Mouse (Mus musculus) midbrain, embryonic 14.5 days (tissue): ENCODE measurements at regions not wholly inside any gene's neighbourhood (a gene's known extent, or its start where the extent isn't known, plus 50 kb on each side); places are given as distances from the start of the nearest gene placed in this dataset.

Experiments used
- ATAC-seq: fragments of 200-750 bp; cut with Nextera tagmentation; 2 replicates; pipeline ENCODE4 v1.8.0; 2017; ENCODE audit warnings: moderate number of reproducible peaks, moderate library complexity; ENCODE audit not compliant: low FRiP score, low TSS enrichment
- DNase-seq: peaks from one replicate; pipeline ENCODE4 v3.0.0-alpha.2; 2015
- H3K27ac ChIP-seq: fragments of 300-500 bp; sonication (generic); replicated peaks from 2 replicates; pipeline ENCODE4 v1.5.1; 2014; ENCODE audit warnings: mild to moderate bottlenecking, low read depth, low read length, moderate library complexity
- H3K27me3 ChIP-seq: fragments of 300-500 bp; sonication (generic); 2 replicates; pipeline ENCODE4 v1.6.1; 2014; ENCODE audit warnings: low read length, control low read depth, mixed read lengths; ENCODE audit not compliant: control insufficient read depth, insufficient read depth
- H3K36me3 ChIP-seq: fragments of 300-500 bp; sonication (generic); 2 replicates; pipeline ENCODE4 v1.6.1; 2014; ENCODE audit warnings: low read length, control low read depth; ENCODE audit not compliant: control insufficient read depth, insufficient read depth
- H3K4me1 ChIP-seq: fragments of 300-500 bp; sonication (generic); 2 replicates; pipeline ENCODE4 v1.6.1; 2014; ENCODE audit warnings: mild to moderate bottlenecking, antibody characterized with exemption, low read length, control low read depth; ENCODE audit not compliant: control insufficient read depth, insufficient read depth
- H3K4me2 ChIP-seq: fragments of 300-500 bp; sonication (generic); 2 replicates; pipeline ENCODE4 v1.6.1; 2014; ENCODE audit warnings: mild to moderate bottlenecking, low read length, moderate library complexity
- H3K4me3 ChIP-seq: fragments of 300-500 bp; sonication (generic); replicated peaks from 2 replicates; pipeline ENCODE4 v1.5.1; 2014; ENCODE audit warnings: low read depth, low read length
- H3K9ac ChIP-seq: fragments of 300-500 bp; sonication (generic); replicated peaks from 2 replicates; pipeline ENCODE4 v1.6.1; 2014; ENCODE audit warnings: mild to moderate bottlenecking, low read length, moderate library complexity
- H3K9me3 ChIP-seq: fragments of 300-500 bp; sonication (generic); 2 replicates; pipeline ENCODE4 v1.6.1; 2016; ENCODE audit warnings: low read length, control low read depth, mixed read lengths; ENCODE audit not compliant: control insufficient read depth
- WGBS: fragments of 180-500 bp; shearing (Covaris S2); extraction: QIAGEN DNeasy Blood & Tissue Kit; methylation state at CpG from one replicate; pipeline ENCODE4 v1.1.7; 2014; 5-methylcytosine and 5-hydroxymethylcytosine counted together

- Histone ChIP-seq H3K9me3 (no peaks in the 10 kb centered on the region), H3K27me3 (no peaks in the 10 kb centered on the region), H3K36me3 (no peaks in the 10 kb centered on the region), H3K9ac (no peak overlapping the region), H3K4me3 (no peak overlapping the region), H3K4me2 (no peak overlapping the region), H3K27ac (no peak overlapping the region), H3K4me1 (no peaks in the 10 kb centered on the region)
- ATAC-seq = no peak
- peak; percentile 15 for DNase-seq
- 40% methylated on average over 10 of the region's 10 CpGs for WGBS
These were observed 359.3 kb upstream of the Tle4 start for GRCm38 (mm10) chr19:14957154-14957553.

GRCm38 (mm10) chr19:14956392-14956791 lies 358.5 kb upstream of the Tle4 start:
- Histone ChIP-seq H3K4me3 (no peak overlapping the region), H3K9me3 (no peaks in the 10 kb centered on the region), H3K36me3 (no peaks in the 10 kb centered on the region), H3K27me3 (no peaks in the 10 kb centered on the region), H3K4me1 (no peaks in the 10 kb centered on the region), H3K27ac (no peak overlapping the region), H3K4me2 (no peak overlapping the region), H3K9ac (no peak overlapping the region)
- DNase-seq (peak; percentile 24), ATAC-seq (no peak)
- 3% methylated on average over 3 of the region's 3 CpGs for WGBS

GRCm38 (mm10) chr19:14955969-14956368 lies 358.1 kb upstream of the Tle4 start:
- DNase-seq = no peak
- no peak for ATAC-seq

GRCm38 (mm10) chr19:14940207-14940952 lies 342.5 kb upstream of the Tle4 start:
- H3K9me3 ChIP-seq = no peaks in the 10 kb centered on the region
- no peak overlapping the region for H3K9ac ChIP-seq
- H3K4me3 ChIP-seq = no peak overlapping the region
- no peaks in the 10 kb centered on the region for H3K27me3 ChIP-seq
- H3K4me1 ChIP-seq = no peaks in the 10 kb centered on the region
- DNase-seq = peak; percentile 56
- H3K27ac ChIP-seq = no peak overlapping the region
- ATAC-seq = no peak
- H3K4me2 ChIP-seq = no peak overlapping the region
- H3K36me3 ChIP-seq = no peaks in the 10 kb centered on the region
- 36% methylated on average over 9 of the region's 9 CpGs for WGBS

More at GRCm38 (mm10) chr19:14955969-14956368, 358.1 kb upstream of the Tle4 start:
- no peak overlapping the region for H3K9ac ChIP-seq
- no peak overlapping the region for H3K4me3 ChIP-seq
- H3K9me3 ChIP-seq = no peaks in the 10 kb centered on the region
- H3K27ac ChIP-seq = no peak overlapping the region
- H3K4me2 ChIP-seq = no peak overlapping the region
- H3K27me3 ChIP-seq = no peaks in the 10 kb centered on the region
- H3K36me3 ChIP-seq = no peaks in the 10 kb centered on the region
- WGBS = 11% methylated on average over 3 of the region's 3 CpGs
- H3K4me1 ChIP-seq = no peaks in the 10 kb centered on the region

GRCm38 (mm10) chr19:14922238-14922637 lies 324.4 kb upstream of the Tle4 start:
- DNase-seq (no peak), ATAC-seq (no peak)
- Histone ChIP-seq H3K4me3 (no peak overlapping the region), H3K9ac (no peak overlapping the region), H3K4me1 (no peaks in the 10 kb centered on the region), H3K27me3 (no peaks in the 10 kb centered on the region), H3K4me2 (no peak overlapping the region), H3K36me3 (no peaks in the 10 kb centered on the region), H3K9me3 (no peaks in the 10 kb centered on the region), H3K27ac (no peak overlapping the region)
- WGBS = 75% methylated on average over 1 of the region's 1 CpGs

- Histone ChIP-seq H3K4me1 (no peaks in the 10 kb centered on the region), H3K27me3 (no peaks in the 10 kb centered on the region), H3K4me2 (no peak overlapping the region), H3K27ac (no peak overlapping the region), H3K9me3 (no peaks in the 10 kb centered on the region), H3K36me3 (no peaks in the 10 kb centered on the region), H3K9ac (no peak overlapping the region), H3K4me3 (no peak overlapping the region)
- WGBS = 87% methylated on average over 11 of the region's 11 CpGs
- DNase-seq = no peak
- no peak for ATAC-seq
These were observed 313.4 kb upstream of the Tle4 start for GRCm38 (mm10) chr19:14911056-14911850.

- Histone ChIP-seq H3K4me2 (no peak overlapping the region), H3K4me1 (peaks cover 14% of the 10 kb centered on the region), H3K36me3 (no peaks in the 10 kb centered on the region), H3K4me3 (no peak overlapping the region), H3K9me3 (no peaks in the 10 kb centered on the region), H3K27me3 (no peaks in the 10 kb centered on the region), H3K9ac (no peak overlapping the region), H3K27ac (no peak overlapping the region)
- DNase-seq (no peak), ATAC-seq (no peak)
- WGBS = 98% methylated on average over 2 of the region's 2 CpGs
These were observed 297.0 kb upstream of the Tle4 start for GRCm38 (mm10) chr19:14894875-14895274.

GRCm38 (mm10) chr19:14892390-14892758 lies 294.5 kb upstream of the Tle4 start:
- DNase-seq (peak; percentile 40), ATAC-seq (no peak)
- Histone ChIP-seq H3K9ac (no peak overlapping the region), H3K27me3 (no peaks in the 10 kb centered on the region), H3K9me3 (no peaks in the 10 kb centered on the region), H3K4me2 (no peak overlapping the region), H3K4me1 (peaks cover 26% of the 10 kb centered on the region), H3K36me3 (no peaks in the 10 kb centered on the region), H3K27ac (no peak overlapping the region), H3K4me3 (no peak overlapping the region)
- 16% methylated on average over 6 of the region's 6 CpGs for WGBS
